Mouse (Mus musculus) hindbrain, postnatal 0 days (tissue): ENCODE results near the gene Nelfb. TPM values are rescaled to one million over a fixed set of nuclear protein-coding genes. Genes with fewer than 3 reads are reported as not detected.
A peak's percentile ranks its signal among the peaks of the same experiment; 100 is the strongest.

Source experiments
- ATAC-seq: fragments of 200-750 bp; cut with Nextera tagmentation; 2 replicates; pipeline ENCODE4 v1.8.0; 2017; ENCODE audit warnings: mild to moderate bottlenecking, moderate TSS enrichment, moderate library complexity
- DNase-seq: peaks from one replicate; pipeline ENCODE4 v3.0.0-alpha.2; 2015; ENCODE audit warnings: low spot score
- H3K27ac ChIP-seq: fragments of 300-500 bp; sonication (generic); 2 replicates; pipeline ENCODE4 v1.5.1; 2014; ENCODE audit warnings: mild to moderate bottlenecking
- H3K27me3 ChIP-seq: fragments of 300-500 bp; sonication (generic); 2 replicates; pipeline ENCODE4 v1.6.1; 2014; ENCODE audit warnings: low read length, mixed read lengths; ENCODE audit not compliant: insufficient read depth
- H3K36me3 ChIP-seq: fragments of 300-500 bp; sonication (generic); 2 replicates; pipeline ENCODE4 v1.6.1; 2014; ENCODE audit warnings: low read length, mixed read lengths; ENCODE audit not compliant: insufficient read depth
- H3K4me1 ChIP-seq: fragments of 300-500 bp; sonication (generic); 2 replicates; pipeline ENCODE4 v1.6.1; 2014; ENCODE audit warnings: antibody characterized with exemption, low read length, mixed read lengths; ENCODE audit not compliant: insufficient read depth
- H3K4me2 ChIP-seq: fragments of 300-500 bp; sonication (generic); 2 replicates; pipeline ENCODE4 v1.6.1; 2014; ENCODE audit warnings: low read depth, mild to moderate bottlenecking, low read length, moderate library complexity, mixed read lengths
- H3K4me3 ChIP-seq: fragments of 300-500 bp; sonication (generic); 2 replicates; pipeline ENCODE4 v1.5.1; 2014; ENCODE audit warnings: low read length
- H3K9ac ChIP-seq: fragments of 300-500 bp; sonication (generic); replicated peaks from 2 replicates; pipeline ENCODE4 v1.6.1; 2014; ENCODE audit warnings: mild to moderate bottlenecking, low read length, moderate library complexity, mixed read lengths
- H3K9me3 ChIP-seq: fragments of 300-500 bp; sonication (generic); 2 replicates; pipeline ENCODE4 v1.6.1; 2016; ENCODE audit warnings: low read length, mixed read lengths
- CTCF ChIP-seq: IDR thresholded peaks from 2 replicates; pipeline ENCODE4 v1.5.1; 2016; ENCODE audit warnings: antibody characterized with exemption, control low read depth, low read depth
- WGBS: fragments of 180-500 bp; shearing (Covaris S2); extraction: QIAGEN DNeasy Blood & Tissue Kit; methylation state at CpG from one replicate; pipeline ENCODE4 v1.1.7; 2014; 5-methylcytosine and 5-hydroxymethylcytosine counted together
- polyA plus RNA-seq: library from polyadenylated mRNA; unstranded; fragments of >200 nt; fragmentation: Nextera tagmentation; extraction: Ambion mirVana; gene quantifications from 2 replicates; pipeline ENCODE4 v1.2.1, GENCODE M21; 2015
- total RNA-seq: library from RNA; depleted of rRNA; stranded (reverse); fragments of >200 nt; gene quantifications from 2 replicates; pipeline ENCODE4 v1.2.3, GENCODE M21; 2014

Gene Nelfb
- total and polyA plus RNA-seq, 2 experiments from 2014 or later = 82.0 to 90.3 TPM

DNA sequence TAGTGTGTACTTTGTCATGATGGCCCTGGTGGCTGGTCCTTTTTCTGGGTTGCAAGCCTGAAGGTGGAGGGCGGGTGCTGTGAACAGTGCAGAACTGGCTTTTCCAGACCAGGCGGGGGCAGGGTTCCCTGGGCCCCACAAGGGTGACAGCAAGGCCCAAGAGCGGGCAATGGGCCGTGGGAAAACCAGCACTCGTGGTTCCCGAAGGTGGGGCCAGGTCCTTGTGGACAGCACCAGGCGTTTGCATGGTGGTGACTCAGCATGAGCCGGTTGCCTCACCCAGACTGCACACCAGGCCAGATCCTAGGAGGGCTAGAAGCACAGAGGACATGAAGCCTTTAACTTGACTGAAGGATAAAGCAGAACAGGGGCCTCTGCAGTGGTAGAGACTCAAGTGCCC lies 38.7 kb downstream of the Nelfb start:
- 73% methylated on average over 8 of the region's 8 CpGs for WGBS
- TF ChIP-seq CTCF = no peak
- no peak for ATAC-seq
- H3K4me3 ChIP-seq = no peak overlapping the region
- H3K9me3 ChIP-seq = no peaks in the 10 kb centered on the region
- H3K27me3 ChIP-seq = no peaks in the 10 kb centered on the region
- no peak overlapping the region for H3K9ac ChIP-seq
- no peak overlapping the region for H3K4me2 ChIP-seq
- no peaks in the 10 kb centered on the region for H3K36me3 ChIP-seq
- DNase-seq = no peak
- no peak overlapping the region for H3K27ac ChIP-seq
- H3K4me1 ChIP-seq = peaks cover 18% of the 10 kb centered on the region

- Histone ChIP-seq H3K36me3 (no peaks in the 10 kb centered on the region), H3K27me3 (no peaks in the 10 kb centered on the region), H3K4me2 (no peak overlapping the region), H3K9me3 (no peaks in the 10 kb centered on the region), H3K4me3 (no peak overlapping the region), H3K27ac (no peak overlapping the region), H3K9ac (no peak overlapping the region), H3K4me1 (peaks cover 12% of the 10 kb centered on the region)
- DNase-seq = no peak
- 29% methylated on average over 1 of the region's 1 CpGs for WGBS
- TF ChIP-seq CTCF = no peak
- 0 out of 2 replicates have a peak, but pooled peaks have one; percentile 8 for ATAC-seq
Measured at GRCm38 (mm10) chr2:25171769-25172153, 39.5 kb downstream of the Nelfb start.

GRCm38 (mm10) chr2:25171101-25171768 lies 40.1 kb downstream of the Nelfb start:
- ATAC-seq = no peak
- no peak for TF ChIP-seq CTCF
- Histone ChIP-seq H3K9ac (no peak overlapping the region), H3K4me2 (no peak overlapping the region), H3K4me1 (peaks cover 11% of the 10 kb centered on the region), H3K9me3 (no peaks in the 10 kb centered on the region), H3K4me3 (no peak overlapping the region), H3K36me3 (no peaks in the 10 kb centered on the region), H3K27ac (no peak overlapping the region), H3K27me3 (no peaks in the 10 kb centered on the region)
- DNase-seq = no peak
- 79% methylated on average over 6 of the region's 6 CpGs for WGBS

DNA sequence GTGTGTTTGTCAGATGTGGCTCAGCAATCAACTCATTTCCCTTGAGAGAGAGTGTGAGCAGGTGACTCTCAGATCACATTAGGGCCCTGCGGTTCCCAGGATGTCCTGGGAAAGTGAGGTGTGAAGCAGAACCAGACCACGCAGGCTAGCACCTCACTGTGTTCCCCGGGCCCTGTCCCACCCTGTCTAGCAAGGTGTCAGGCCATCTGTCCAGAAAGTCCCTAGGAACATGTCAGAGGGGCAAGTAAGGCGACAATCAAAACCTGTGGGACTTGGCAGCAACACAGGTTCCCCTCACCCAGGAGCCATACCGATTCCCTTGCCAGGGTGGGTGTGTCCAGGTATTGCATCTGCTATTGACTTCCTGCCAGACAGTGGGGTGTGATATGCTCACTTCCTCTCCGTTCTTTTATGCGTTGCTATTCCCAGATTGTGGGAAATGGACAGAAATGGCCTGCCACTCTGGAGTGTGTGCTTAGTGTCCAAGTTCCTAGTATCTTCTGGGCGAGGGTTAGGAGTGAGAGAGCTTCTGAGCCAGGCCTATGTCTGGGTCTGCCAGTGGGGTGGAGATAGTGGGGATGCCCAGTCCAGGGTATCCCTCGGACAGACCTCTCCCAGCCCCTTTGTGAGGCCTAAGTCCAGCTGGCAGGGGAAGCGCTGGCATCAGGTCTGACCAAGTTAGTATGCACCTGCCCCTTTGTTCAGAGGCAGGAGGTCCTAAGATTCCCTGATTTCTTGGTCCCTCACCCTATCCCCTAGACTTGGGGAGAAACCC lies 40.8 kb downstream of the Nelfb start:
- no peak for DNase-seq
- no peak overlapping the region for H3K27ac ChIP-seq
- H3K27me3 ChIP-seq = no peaks in the 10 kb centered on the region
- ATAC-seq = no peak
- no peak overlapping the region for H3K4me2 ChIP-seq
- H3K36me3 ChIP-seq = no peaks in the 10 kb centered on the region
- peaks cover 11% of the 10 kb centered on the region for H3K4me1 ChIP-seq
- TF ChIP-seq CTCF = no peak
- no peaks in the 10 kb centered on the region for H3K9me3 ChIP-seq
- no peak overlapping the region for H3K4me3 ChIP-seq
- no peak overlapping the region for H3K9ac ChIP-seq
- WGBS = 61% methylated on average over 10 of the region's 10 CpGs

- Histone ChIP-seq H3K27ac (no peak overlapping the region), H3K27me3 (no peaks in the 10 kb centered on the region), H3K9ac (no peak overlapping the region), H3K4me2 (no peak overlapping the region), H3K4me1 (peaks cover 11% of the 10 kb centered on the region), H3K4me3 (no peak overlapping the region), H3K9me3 (no peaks in the 10 kb centered on the region), H3K36me3 (no peaks in the 10 kb centered on the region)
- no peak for DNase-seq
- no peak for ATAC-seq
- 17% methylated on average over 5 of the region's 5 CpGs for whole genome bisulfite sequencing
- TF ChIP-seq CTCF = no peak
Measured at GRCm38 (mm10) chr2:25169778-25170177, 41.5 kb downstream of the Nelfb start.

DNA sequence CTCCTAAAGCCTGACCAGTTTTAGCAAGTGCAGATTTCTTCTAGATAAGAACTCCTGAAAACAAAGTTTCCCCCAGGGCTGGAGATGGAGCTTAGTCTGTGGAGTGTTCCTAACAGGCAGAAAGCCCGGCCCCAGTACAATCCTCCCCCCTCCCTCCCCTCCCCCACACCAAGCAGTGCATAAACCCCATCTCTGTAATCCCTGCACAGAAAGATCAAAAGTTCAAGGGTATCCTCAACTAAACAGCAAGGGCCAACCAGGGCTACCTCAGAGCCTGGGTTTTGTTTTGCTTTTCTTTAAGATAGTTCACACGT lies 42.7 kb downstream of the Nelfb start:
- Histone ChIP-seq H3K4me2 (peak overlapping the region; percentile 78), H3K36me3 (no peaks in the 10 kb centered on the region), H3K27me3 (no peaks in the 10 kb centered on the region), H3K9ac (0 out of 2 replicates have a peak overlapping the region, but pooled peaks have one; percentile 64), H3K4me1 (peaks cover 17% of the 10 kb centered on the region), H3K27ac (peak overlapping the region; percentile 65), H3K9me3 (no peaks in the 10 kb centered on the region), H3K4me3 (peak overlapping the region; percentile 44; the same call in 1 of the 2 replicates)
- ATAC-seq = no peak
- WGBS = 16% methylated on average over 2 of the region's 2 CpGs
- no peak for DNase-seq
- no peak for TF ChIP-seq CTCF
